Mouse (Mus musculus): ENCODE results near the gene Nrm. TPM values are rescaled to one million over a fixed set of nuclear protein-coding genes. Genes with fewer than 3 reads are reported as not detected.

Nrm gene
- total RNA-seq, 1 experiment, result 24.7 TPM

GRCm38 (mm10) chr17:35905587-35905986, 44.5 kb downstream of the Nrm start:
- DNase-seq (ENCODE audit: low read depth, low spot score), result no peak
- Histone ChIP-seq H3K27ac (ENCODE audit: insufficient read depth, low read depth, low read length, poor library complexity, severe bottlenecking) (no peak overlapping the region), H3K9me3 (ENCODE audit: control insufficient read depth, insufficient read depth, low read depth, low read length) (no peaks in the 10 kb centered on the region), H3K4me1 (ENCODE audit: control insufficient read depth in 2 of 2, insufficient read depth in 2 of 2, low read length in 2 of 2, poor library complexity in 1 of 2) (peaks cover 0 to 10% of the 10 kb centered on the region in 2 experiments; a peak in 2 of 4 replicates), H3K9ac (ENCODE audit: insufficient read depth, low read depth, low read length, poor library complexity, severe bottlenecking) (no peak overlapping the region), H3K36me3 (ENCODE audit: control insufficient read depth, insufficient read depth, low read length, poor library complexity, severe bottlenecking) (peaks cover 2% of the 10 kb centered on the region; the same call in 1 of the 2 replicates), H3K4me3 (ENCODE audit: insufficient read depth in 1 of 2, low read depth in 1 of 2, low read length in 2 of 2, poor library complexity in 1 of 2, severe bottlenecking in 1 of 2) (no peak overlapping the region)
- TF ChIP-seq ZC3H11A (IDR thresholded peaks at IDR 0.05; ENCODE audit: borderline replicate concordance, low read depth, low read length) (no peak), ZNF384 (IDR thresholded peaks at IDR 0.05; ENCODE audit: low read depth, low read length) (no peak), HCFC1 (IDR thresholded peaks at IDR 0.05; ENCODE audit: borderline replicate concordance, insufficient read depth, low read length) (no peak), CHD2 (IDR thresholded peaks at IDR 0.05; ENCODE audit: low read depth, low read length) (no peak), MAFK (IDR thresholded peaks at IDR 0.05; ENCODE audit: insufficient read depth, low read depth, low read length) (peak; percentile 51; the same call in 1 of the 2 replicates)
- in situ Hi-C loops (cut with MboI; ENCODE audit: low sequenced_read_pairs in 2 of 2, unreplicated experiment in 2 of 2), result no loop called here

GRCm38 (mm10) chr17:35907609-35908008, 46.5 kb downstream of the Nrm start:
- Histone ChIP-seq H3K36me3 (ENCODE audit: control insufficient read depth, insufficient read depth, low read length, poor library complexity, severe bottlenecking) (peaks cover 11% of the 10 kb centered on the region), H3K9me3 (ENCODE audit: control insufficient read depth, insufficient read depth, low read depth, low read length) (no peaks in the 10 kb centered on the region), H3K4me3 (ENCODE audit: insufficient read depth in 1 of 2, low read depth in 1 of 2, low read length in 2 of 2, poor library complexity in 1 of 2, severe bottlenecking in 1 of 2) (no peak overlapping the region), H3K9ac (ENCODE audit: insufficient read depth, low read depth, low read length, poor library complexity, severe bottlenecking) (no peak overlapping the region), H3K4me1 (ENCODE audit: control insufficient read depth in 2 of 2, insufficient read depth in 2 of 2, low read length in 2 of 2, poor library complexity in 1 of 2) (peaks cover 0 to 7% of the 10 kb centered on the region in 2 experiments; a peak in 1 of 4 replicates), H3K27ac (ENCODE audit: insufficient read depth, low read depth, low read length, poor library complexity, severe bottlenecking) (no peak overlapping the region)
- in situ Hi-C loops (cut with MboI; ENCODE audit: low sequenced_read_pairs in 2 of 2, unreplicated experiment in 2 of 2), result no loop called here
- TF ChIP-seq HCFC1 (IDR thresholded peaks at IDR 0.05; ENCODE audit: borderline replicate concordance, insufficient read depth, low read length) (no peak), ZC3H11A (IDR thresholded peaks at IDR 0.05; ENCODE audit: borderline replicate concordance, low read depth, low read length) (no peak), MAFK (IDR thresholded peaks at IDR 0.05; ENCODE audit: insufficient read depth, low read depth, low read length) (no peak), CHD2 (IDR thresholded peaks at IDR 0.05; ENCODE audit: low read depth, low read length) (no peak), ZNF384 (IDR thresholded peaks at IDR 0.05; ENCODE audit: low read depth, low read length) (no peak)
- no peak for DNase-seq (ENCODE audit: low read depth, low spot score)

- Histone ChIP-seq H3K9me3 (ENCODE audit: control insufficient read depth, insufficient read depth, low read depth, low read length) (no peaks in the 10 kb centered on the region), H3K4me3 (ENCODE audit: insufficient read depth in 1 of 2, low read depth in 1 of 2, low read length in 2 of 2, poor library complexity in 1 of 2, severe bottlenecking in 1 of 2) (peak overlapping the region; percentile 70 to 87), H3K4me1 (ENCODE audit: control insufficient read depth in 2 of 2, insufficient read depth in 2 of 2, low read length in 2 of 2, poor library complexity in 1 of 2) (peaks cover 0 to 9% of the 10 kb centered on the region in 2 experiments; a peak in 1 of 4 replicates), H3K9ac (ENCODE audit: insufficient read depth, low read depth, low read length, poor library complexity, severe bottlenecking) (peak overlapping the region; percentile 72), H3K27ac (ENCODE audit: insufficient read depth, low read depth, low read length, poor library complexity, severe bottlenecking) (peak overlapping the region; percentile 58; the same call in 1 of the 2 replicates), H3K36me3 (ENCODE audit: control insufficient read depth, insufficient read depth, low read length, poor library complexity, severe bottlenecking) (peaks cover 22% of the 10 kb centered on the region)
- in situ Hi-C loops (cut with MboI; ENCODE audit: low sequenced_read_pairs in 2 of 2, unreplicated experiment in 2 of 2), result no loop called here
- DNase-seq (ENCODE audit: low read depth, low spot score), result peak; percentile 54
- TF ChIP-seq CHD2 (IDR thresholded peaks at IDR 0.05; ENCODE audit: low read depth, low read length), result peak; percentile 24; the same call in 1 of the 2 replicates
- TF ChIP-seq HCFC1 (IDR thresholded peaks at IDR 0.05; ENCODE audit: borderline replicate concordance, insufficient read depth, low read length), result no peak
Measured at GRCm38 (mm10) chr17:35909186-35909918, 48.2 kb downstream of the Nrm start.

GRCm38 (mm10) chr17:35909919-35910369, 48.8 kb downstream of the Nrm start, which contains the start of gene Atat1:
TSS of gene Atat1 (minus strand) at chr17:35910075.
- H3K9ac ChIP-seq (ENCODE audit: insufficient read depth, low read depth, low read length, poor library complexity, severe bottlenecking), result peak within 1 kb of the TSS; percentile 72
- H3K4me3 ChIP-seq (ENCODE audit: insufficient read depth in 1 of 2, low read depth in 1 of 2, low read length in 2 of 2, poor library complexity in 1 of 2, severe bottlenecking in 1 of 2), result peak within 1 kb of the TSS; percentile 70 to 87
- TF ChIP-seq CHD2 (IDR thresholded peaks at IDR 0.05; ENCODE audit: low read depth, low read length) (no peak), ZC3H11A (IDR thresholded peaks at IDR 0.05; ENCODE audit: borderline replicate concordance, low read depth, low read length) (no peak), MAFK (IDR thresholded peaks at IDR 0.05; ENCODE audit: insufficient read depth, low read depth, low read length) (no peak), ZNF384 (IDR thresholded peaks at IDR 0.05; ENCODE audit: low read depth, low read length) (no peak), HCFC1 (IDR thresholded peaks at IDR 0.05; ENCODE audit: borderline replicate concordance, insufficient read depth, low read length) (no peak)
- in situ Hi-C loops (cut with MboI; ENCODE audit: low sequenced_read_pairs in 2 of 2, unreplicated experiment in 2 of 2), result no loop called here
- DNase-seq (ENCODE audit: low read depth, low spot score), result peak; percentile 95
- no peaks in the 10 kb centered on the region for H3K9me3 ChIP-seq (ENCODE audit: control insufficient read depth, insufficient read depth, low read depth, low read length)
- peaks cover 25% of the 10 kb centered on the region for H3K36me3 ChIP-seq (ENCODE audit: control insufficient read depth, insufficient read depth, low read length, poor library complexity, severe bottlenecking)
- peak within 1 kb of the TSS; percentile 58; the same call in 1 of the 2 replicates for H3K27ac ChIP-seq (ENCODE audit: insufficient read depth, low read depth, low read length, poor library complexity, severe bottlenecking)
- peaks cover 0 to 11% of the 10 kb centered on the region in 2 experiments; a peak in 1 of 4 replicates for H3K4me1 ChIP-seq (ENCODE audit: control insufficient read depth in 2 of 2, insufficient read depth in 2 of 2, low read length in 2 of 2, poor library complexity in 1 of 2)
